Mouse (Mus musculus): ENCODE measurements around the gene Cfap100. TPM values are rescaled to one million over a fixed set of nuclear protein-coding genes. Genes with fewer than 3 reads are reported as not detected.
A peak's percentile ranks its signal among the peaks of the same experiment; 100 is the strongest.

Cfap100 gene
- polyA plus RNA-seq, 1 experiment from 2014 or later = 0.58 TPM

DNA sequence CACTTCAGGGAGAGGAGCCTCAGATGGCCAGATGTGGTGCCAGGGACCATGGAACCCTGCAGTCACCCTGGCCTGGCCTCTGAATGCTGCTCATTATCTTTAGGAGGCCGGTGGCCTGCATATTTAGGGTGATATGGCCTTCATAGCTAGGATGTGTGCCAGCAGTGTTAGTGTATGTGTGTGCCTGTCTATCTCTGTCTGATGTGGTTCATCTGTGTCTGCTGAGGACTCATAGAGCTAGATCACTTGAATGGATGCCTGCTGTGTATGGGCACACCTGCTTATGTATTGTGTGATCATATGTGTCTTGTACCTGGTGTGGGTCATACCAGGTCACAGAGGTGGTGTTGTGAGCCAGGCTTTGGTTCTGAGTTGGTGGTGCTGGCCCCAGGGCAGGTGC, 39.6 kb upstream of the Cfap100 start:
- 83% methylated on average over 1 of the region's 1 CpGs for WGBS
- Histone ChIP-seq H3K27ac (no peak overlapping the region), H3K9me3 (replicated peaks) (no peaks in the 10 kb centered on the region), H3K9ac (no peak overlapping the region), H3K27me3 (peaks cover under 1% of the 10 kb centered on the region; the same call in 1 of the 2 replicates), H3K4me2 (no peak overlapping the region), H3K4me3 (replicated peaks) (no peak overlapping the region), H3K36me3 (peaks cover 4% of the 10 kb centered on the region; the same call in 1 of the 2 replicates), H3K4me1 (peaks cover 24% of the 10 kb centered on the region)
- no peak for ATAC-seq (replicated peaks; ENCODE audit: low FRiP score)

DNA sequence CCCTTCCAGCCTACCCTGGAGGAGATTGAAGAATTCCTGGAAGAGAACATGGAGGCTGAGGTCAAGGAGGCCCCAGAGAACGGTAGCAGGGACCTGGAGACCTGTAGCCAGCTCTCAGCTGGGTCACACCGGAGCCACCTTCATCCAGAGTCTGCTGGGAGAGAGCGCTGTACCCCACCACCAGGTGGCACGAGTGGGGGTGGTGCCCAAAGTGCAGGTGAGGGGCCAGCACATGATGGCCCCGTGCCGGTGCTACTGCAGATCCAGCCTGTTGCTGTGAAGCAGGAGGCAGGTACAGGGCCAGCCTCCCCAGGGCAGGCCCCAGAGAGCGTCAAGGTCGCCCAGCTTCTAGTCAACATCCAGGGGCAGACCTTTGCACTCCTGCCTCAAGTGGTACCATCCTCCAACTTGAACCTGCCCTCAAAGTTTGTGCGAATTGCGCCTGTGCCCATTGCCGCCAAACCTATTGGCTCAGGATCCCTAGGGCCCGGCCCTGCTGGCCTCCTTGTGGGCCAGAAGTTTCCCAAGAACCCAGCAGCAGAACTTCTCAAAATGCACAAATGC, 38.3 kb upstream of the Cfap100 start:
- Histone ChIP-seq H3K9me3 (replicated peaks) (no peaks in the 10 kb centered on the region), H3K9ac (no peak overlapping the region), H3K27me3 (peaks cover 12% of the 10 kb centered on the region), H3K4me1 (peaks cover 34% of the 10 kb centered on the region), H3K27ac (no peak overlapping the region), H3K4me2 (no peak overlapping the region), H3K36me3 (peaks cover 4% of the 10 kb centered on the region; the same call in 1 of the 2 replicates), H3K4me3 (replicated peaks) (no peak overlapping the region)
- 90% methylated on average over 12 of the region's 12 CpGs for WGBS
- ATAC-seq (replicated peaks; ENCODE audit: low FRiP score) = no peak

DNA sequence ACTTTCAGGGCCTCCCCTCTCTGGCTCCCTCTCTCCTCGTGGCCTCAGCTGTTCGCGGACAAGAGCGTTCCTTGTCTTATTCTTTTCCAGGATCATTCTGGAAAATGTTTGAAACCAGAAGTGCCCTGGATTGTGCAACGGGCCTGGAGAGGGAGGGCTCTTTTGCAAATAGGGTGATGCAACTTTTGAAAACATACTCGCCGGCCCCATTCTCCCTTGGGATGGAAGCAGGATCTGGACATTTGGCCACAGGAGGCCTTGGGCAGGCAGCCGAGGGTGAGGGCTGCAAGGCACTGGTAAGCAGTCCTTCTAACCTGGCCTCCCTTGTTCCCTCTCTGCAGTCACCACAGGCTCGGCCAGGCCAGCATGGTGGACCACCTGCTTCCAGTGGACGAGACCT, 37.5 kb upstream of the Cfap100 start:
- no peak overlapping the region for H3K27ac ChIP-seq
- peaks cover 21% of the 10 kb centered on the region for H3K27me3 ChIP-seq
- WGBS = 84% methylated on average over 10 of the region's 10 CpGs

DNA sequence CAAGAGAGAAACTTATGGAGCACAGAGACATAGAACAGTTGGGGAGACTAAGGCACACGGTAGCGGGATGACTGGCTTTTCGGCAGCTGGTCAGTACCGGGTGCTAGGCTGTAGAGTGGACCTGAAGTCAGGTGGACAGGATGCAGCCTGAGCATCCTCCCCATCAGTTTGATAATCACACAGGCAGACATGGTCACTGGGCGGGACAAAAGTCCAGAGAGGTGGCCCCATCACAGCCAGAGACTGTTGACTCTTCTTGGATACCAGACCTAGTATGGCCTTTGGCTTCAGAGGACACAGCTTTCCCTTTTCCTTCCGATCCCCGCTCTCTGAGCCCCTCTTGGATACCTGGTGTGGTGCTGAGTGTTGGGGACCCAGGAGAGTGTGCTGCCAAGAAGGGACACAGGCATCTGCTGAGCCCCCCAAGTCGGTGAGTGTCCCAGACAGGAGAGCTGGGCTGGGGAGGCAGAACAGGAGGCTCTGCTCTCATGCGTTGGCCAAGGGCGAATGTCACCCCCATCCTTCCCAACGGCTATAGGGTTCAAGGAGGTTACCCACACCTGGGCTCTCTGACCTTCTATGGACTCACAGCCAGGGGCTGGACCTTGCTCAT, 36.5 kb upstream of the Cfap100 start:
- no peak for ATAC-seq (replicated peaks; ENCODE audit: low FRiP score)

More for the DNA sequence above, 37.5 kb upstream of the Cfap100 start:
- Histone ChIP-seq H3K9ac (no peak overlapping the region), H3K9me3 (replicated peaks) (no peaks in the 10 kb centered on the region), H3K36me3 (peaks cover 4% of the 10 kb centered on the region; the same call in 1 of the 2 replicates), H3K4me3 (replicated peaks) (no peak overlapping the region), H3K4me2 (no peak overlapping the region), H3K4me1 (peaks cover 29% of the 10 kb centered on the region)
- no peak for ATAC-seq (replicated peaks; ENCODE audit: low FRiP score)

DNA sequence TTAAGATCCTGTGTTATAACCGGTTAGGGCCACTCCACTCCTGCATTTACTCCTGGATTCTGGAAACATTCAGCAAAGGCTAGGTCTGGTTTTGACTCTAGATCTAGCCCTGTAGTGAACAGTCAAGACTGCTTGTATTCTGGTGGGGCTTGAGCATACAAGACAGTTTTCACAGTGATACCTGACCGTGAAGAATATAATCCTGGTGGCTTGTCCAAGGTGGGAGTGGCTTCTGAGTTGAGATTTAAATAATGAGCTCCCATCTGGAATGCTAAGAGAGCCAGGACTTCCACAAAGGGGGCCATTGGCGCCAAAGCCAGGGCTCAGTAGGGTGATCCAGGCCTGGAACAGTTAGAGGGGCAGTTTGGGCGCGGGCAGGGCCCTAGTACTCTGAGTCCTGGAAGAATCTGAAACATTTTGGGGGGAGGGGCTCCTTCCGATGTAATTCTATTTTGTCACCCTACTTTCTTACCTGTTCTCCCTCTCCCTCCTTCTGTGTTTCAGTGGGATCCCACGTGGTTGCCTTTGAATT, 35.4 kb upstream of the Cfap100 start:
- peak overlapping the region; percentile 71 for H3K4me3 ChIP-seq (replicated peaks)
- no peak overlapping the region for H3K9ac ChIP-seq
- WGBS = 39% methylated on average over 7 of the region's 7 CpGs
- peaks cover 24% of the 10 kb centered on the region for H3K4me1 ChIP-seq
- no peaks in the 10 kb centered on the region for H3K9me3 ChIP-seq (replicated peaks)
- H3K4me2 ChIP-seq = peak overlapping the region; percentile 100
- peak; percentile 15 for ATAC-seq (replicated peaks; ENCODE audit: low FRiP score)
- peaks cover 4% of the 10 kb centered on the region; the same call in 1 of the 2 replicates for H3K36me3 ChIP-seq
- peak overlapping the region; percentile 73; the same call in 1 of the 2 replicates for H3K27ac ChIP-seq
- H3K27me3 ChIP-seq = peaks cover 32% of the 10 kb centered on the region

More for the DNA sequence above, 36.5 kb upstream of the Cfap100 start:
- Histone ChIP-seq H3K36me3 (peaks cover 4% of the 10 kb centered on the region; the same call in 1 of the 2 replicates), H3K4me3 (replicated peaks) (no peak overlapping the region), H3K9ac (no peak overlapping the region), H3K4me1 (peaks cover 24% of the 10 kb centered on the region), H3K4me2 (no peak overlapping the region), H3K27me3 (peaks cover 30% of the 10 kb centered on the region), H3K27ac (no peak overlapping the region), H3K9me3 (replicated peaks) (no peaks in the 10 kb centered on the region)
- 91% methylated on average over 11 of the region's 11 CpGs for WGBS

DNA sequence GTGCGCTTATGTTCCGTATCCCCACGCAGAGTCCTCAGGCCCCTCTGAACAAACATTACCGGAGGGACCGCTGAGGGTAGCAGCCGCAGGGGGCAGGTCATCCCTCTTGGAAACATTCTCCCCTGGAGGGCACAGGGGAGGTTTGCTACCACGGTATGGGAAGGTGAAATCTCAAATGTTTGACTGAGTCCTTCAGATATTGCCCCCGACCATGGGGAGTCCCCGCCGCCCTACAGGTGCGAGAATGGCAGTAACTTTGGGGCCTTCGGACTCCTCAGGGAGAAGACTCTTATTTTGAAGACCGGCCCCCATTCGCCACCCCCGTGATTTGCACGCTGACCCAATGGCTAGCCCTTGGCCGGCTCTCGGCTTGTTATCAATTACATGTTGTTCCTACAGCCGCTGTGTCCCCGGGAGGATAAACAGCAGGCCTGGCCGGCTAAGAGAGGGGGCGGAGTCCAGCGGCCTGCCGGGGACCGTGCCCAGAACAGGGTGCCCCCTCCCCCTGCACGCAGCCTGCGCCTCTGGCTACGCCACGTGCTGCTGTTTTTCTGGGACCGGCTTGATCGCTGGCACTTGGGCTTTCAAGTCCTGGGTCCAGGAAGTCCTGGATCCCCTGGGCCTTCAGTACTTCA, 34.7 kb upstream of the Cfap100 start:
- Histone ChIP-seq H3K4me1 (peaks cover 24% of the 10 kb centered on the region), H3K9me3 (replicated peaks) (no peaks in the 10 kb centered on the region), H3K4me2 (peak overlapping the region; percentile 100), H3K27ac (peak overlapping the region; percentile 73), H3K36me3 (peaks cover 4% of the 10 kb centered on the region; the same call in 1 of the 2 replicates), H3K4me3 (replicated peaks) (peak overlapping the region; percentile 71), H3K27me3 (peaks cover 32% of the 10 kb centered on the region), H3K9ac (peak overlapping the region; percentile 61)
- WGBS = under 1% methylated on average over 31 of the region's 31 CpGs
- peak; percentile 89 for ATAC-seq (replicated peaks; ENCODE audit: low FRiP score)

DNA sequence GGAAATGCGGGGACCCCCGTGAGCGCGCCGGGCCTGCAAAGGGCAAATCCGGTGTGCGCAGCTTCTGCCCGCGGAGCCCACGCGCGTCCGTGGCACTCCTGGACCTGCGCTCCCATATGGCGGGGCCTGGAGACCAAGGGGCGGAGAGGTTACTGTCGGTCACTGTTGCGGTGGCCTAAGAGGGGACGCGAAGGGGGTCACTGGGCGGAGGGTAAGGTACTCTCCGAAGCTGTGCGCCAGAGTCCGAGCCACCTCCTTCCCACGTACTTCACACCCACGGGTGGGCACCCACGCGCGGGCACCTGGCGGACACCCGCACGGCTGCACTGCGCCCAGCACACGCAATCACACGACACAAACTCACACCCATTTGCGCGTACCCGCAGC, 34.2 kb upstream of the Cfap100 start:
- Histone ChIP-seq H3K4me1 (peaks cover 24% of the 10 kb centered on the region), H3K36me3 (peaks cover 4% of the 10 kb centered on the region; the same call in 1 of the 2 replicates), H3K27ac (peak overlapping the region; percentile 73), H3K9ac (peak overlapping the region; percentile 61), H3K27me3 (peaks cover 32% of the 10 kb centered on the region), H3K4me2 (peak overlapping the region; percentile 100), H3K9me3 (replicated peaks) (no peaks in the 10 kb centered on the region), H3K4me3 (replicated peaks) (peak overlapping the region; percentile 71)
- WGBS = under 1% methylated on average over 38 of the region's 38 CpGs
- ATAC-seq (replicated peaks; ENCODE audit: low FRiP score) = peak; percentile 48

DNA sequence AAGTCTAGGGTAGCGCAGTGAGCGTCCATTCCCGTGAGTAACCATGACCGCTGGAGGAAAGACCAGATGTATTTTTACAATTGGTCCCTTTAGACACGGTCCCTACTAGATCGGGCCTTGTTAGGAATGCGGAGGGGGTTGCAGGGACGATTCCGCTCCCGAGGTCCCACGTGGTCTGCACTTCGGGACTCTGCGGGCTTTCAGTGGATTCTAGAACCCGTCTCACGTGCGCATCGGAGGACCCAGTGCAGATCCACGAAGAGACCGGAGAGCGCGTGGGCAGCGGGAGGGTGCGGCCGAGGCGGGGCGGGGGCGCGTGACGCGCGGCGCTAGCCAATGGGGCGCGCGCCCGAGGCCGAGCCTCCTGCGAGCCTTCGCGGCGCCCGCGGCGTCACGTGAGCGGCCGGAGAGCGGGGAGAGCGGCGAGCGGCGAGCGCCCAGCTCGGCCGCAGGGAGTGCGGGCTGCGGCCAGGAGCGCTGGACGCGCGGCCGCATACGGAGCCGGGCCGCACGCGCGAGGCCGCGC, 33.6 kb upstream of the Cfap100 start, which contains the start of gene Klf15:
Klf15 (plus strand) TSS at position 396 of the 526 bp plus-strand sequence.
- Histone ChIP-seq H3K4me2 (peak within 1 kb of the TSS; percentile 100), H3K9ac (peak within 1 kb of the TSS; percentile 61), H3K36me3 (peaks cover 2% of the 10 kb centered on the region; the same call in 1 of the 2 replicates), H3K27ac (peak within 1 kb of the TSS; percentile 73), H3K4me3 (replicated peaks) (peak within 1 kb of the TSS; percentile 71), H3K27me3 (peaks cover 32% of the 10 kb centered on the region), H3K4me1 (peaks cover 24% of the 10 kb centered on the region), H3K9me3 (replicated peaks) (no peaks in the 10 kb centered on the region)
- under 1% methylated on average over 64 of the region's 70 CpGs for WGBS
- ATAC-seq (replicated peaks; ENCODE audit: low FRiP score) = peak; percentile 80

DNA sequence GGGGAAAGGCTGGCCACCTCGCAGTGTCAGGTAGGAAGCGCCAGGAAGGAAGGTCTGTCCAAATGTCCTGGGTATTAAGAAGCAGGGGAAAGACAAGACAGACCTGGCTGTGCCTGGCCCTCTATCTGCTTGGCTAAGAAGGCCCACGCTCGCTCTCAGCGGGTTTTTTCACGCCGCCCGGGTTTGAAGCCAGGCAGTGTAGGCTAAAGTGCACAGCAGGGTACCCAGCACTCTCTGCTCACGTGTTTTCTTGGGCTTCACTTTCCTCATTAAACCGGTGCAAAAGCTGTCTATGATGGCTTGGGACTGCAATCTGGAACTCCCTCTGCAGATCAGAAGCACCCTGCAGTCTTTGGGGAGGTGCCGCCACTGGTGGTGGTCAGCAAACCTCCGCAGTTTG, 33.2 kb upstream of the Cfap100 start:
- Histone ChIP-seq H3K4me1 (peaks cover 24% of the 10 kb centered on the region), H3K9me3 (replicated peaks) (no peaks in the 10 kb centered on the region), H3K4me3 (replicated peaks) (peak overlapping the region; percentile 71), H3K27me3 (peaks cover 32% of the 10 kb centered on the region), H3K4me2 (peak overlapping the region; percentile 100), H3K36me3 (no peaks in the 10 kb centered on the region), H3K9ac (peak overlapping the region; percentile 61; the same call in 1 of the 2 replicates), H3K27ac (no peak overlapping the region)
- ATAC-seq (replicated peaks; ENCODE audit: low FRiP score) = no peak
- WGBS = 13% methylated on average over 12 of the region's 12 CpGs

DNA sequence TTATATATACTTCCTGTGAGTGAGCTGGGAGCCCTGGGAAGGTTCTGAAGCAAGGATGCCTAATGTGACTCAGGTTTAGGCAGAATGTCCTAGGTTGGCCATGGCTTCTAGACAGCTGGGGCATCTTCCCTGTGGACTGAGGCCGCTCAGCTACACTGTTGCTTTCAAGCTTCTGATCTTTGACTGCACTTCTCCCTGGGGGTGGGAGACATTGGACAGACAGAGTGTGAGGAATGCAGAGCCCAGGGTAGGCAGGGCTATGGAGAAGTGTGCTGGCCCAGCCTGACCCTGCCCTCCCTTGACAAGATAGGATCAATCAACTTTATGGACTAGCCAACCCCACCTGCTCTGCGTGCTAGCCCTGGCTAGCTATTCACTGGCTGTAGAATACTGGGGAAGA, 32.6 kb upstream of the Cfap100 start:
- Histone ChIP-seq H3K36me3 (no peaks in the 10 kb centered on the region), H3K27ac (no peak overlapping the region), H3K9me3 (replicated peaks) (no peaks in the 10 kb centered on the region), H3K4me3 (replicated peaks) (no peak overlapping the region), H3K9ac (no peak overlapping the region), H3K4me1 (peaks cover 24% of the 10 kb centered on the region), H3K27me3 (peaks cover 32% of the 10 kb centered on the region), H3K4me2 (no peak overlapping the region)
- no peak for ATAC-seq (replicated peaks; ENCODE audit: low FRiP score)
- 36% methylated on average over 2 of the region's 2 CpGs for WGBS

DNA sequence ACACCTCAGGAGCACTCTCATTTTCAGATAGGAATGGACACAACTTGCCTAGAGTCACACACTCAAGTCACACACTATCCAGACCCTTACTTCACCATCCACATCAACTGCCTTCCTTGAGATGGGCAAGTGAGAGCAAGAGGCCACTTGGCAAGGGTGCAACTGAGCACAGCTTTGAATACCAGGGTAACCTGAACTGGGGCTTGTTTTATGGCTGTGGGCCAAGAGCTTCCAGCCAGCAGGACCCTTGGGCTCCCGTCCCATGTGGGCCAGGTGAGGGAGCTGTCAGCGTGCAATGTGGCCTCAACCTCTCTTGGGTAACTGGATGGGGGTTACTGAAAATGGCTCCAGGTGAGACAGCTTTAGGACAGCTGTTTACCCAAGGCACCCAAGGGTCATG, 28.8 kb upstream of the Cfap100 start:
- H3K9ac ChIP-seq = no peak overlapping the region
- no peak overlapping the region for H3K27ac ChIP-seq
- ATAC-seq (replicated peaks; ENCODE audit: low FRiP score) = no peak
- peaks cover 25% of the 10 kb centered on the region for H3K27me3 ChIP-seq
- no peak overlapping the region for H3K4me2 ChIP-seq
- no peaks in the 10 kb centered on the region for H3K36me3 ChIP-seq
- H3K4me3 ChIP-seq (replicated peaks) = no peak overlapping the region
- peaks cover 6% of the 10 kb centered on the region for H3K4me1 ChIP-seq
- H3K9me3 ChIP-seq (replicated peaks) = no peaks in the 10 kb centered on the region
- WGBS = 70% methylated on average over 2 of the region's 2 CpGs

DNA sequence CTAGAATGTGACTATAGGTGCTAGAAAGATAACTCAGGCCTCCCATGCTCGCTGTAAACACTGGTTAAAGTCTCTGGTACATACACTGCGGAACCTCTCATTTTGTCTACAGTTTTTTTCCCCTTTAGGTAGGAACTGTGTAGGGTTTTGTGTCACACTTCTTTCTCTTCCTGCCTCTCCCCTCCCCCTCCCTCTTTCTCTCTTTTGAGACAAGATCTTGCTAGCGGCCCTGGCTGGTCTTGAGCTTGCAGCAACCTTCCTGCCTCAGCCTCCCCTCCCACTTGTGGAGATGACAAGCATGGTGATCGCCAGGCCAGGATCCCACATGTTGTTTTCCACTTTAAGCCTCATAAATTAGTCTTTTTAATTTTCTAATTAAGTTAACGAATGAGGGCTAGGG, 25.2 kb upstream of the Cfap100 start:
- no peak overlapping the region for H3K4me3 ChIP-seq (replicated peaks)
- no peak overlapping the region for H3K4me2 ChIP-seq
- H3K36me3 ChIP-seq = no peaks in the 10 kb centered on the region
- no peak overlapping the region for H3K9ac ChIP-seq
- H3K27me3 ChIP-seq = no peaks in the 10 kb centered on the region
- WGBS = 83% methylated on average over 5 of the region's 5 CpGs
- no peak for ATAC-seq (replicated peaks; ENCODE audit: low FRiP score)
- H3K27ac ChIP-seq = no peak overlapping the region
- no peaks in the 10 kb centered on the region for H3K4me1 ChIP-seq
- no peaks in the 10 kb centered on the region for H3K9me3 ChIP-seq (replicated peaks)

All from kidney, embryonic 15.5 days (tissue).